ENCODE assay signal across 16 mouse cellular contexts in genomic region chr2:77972541-77972940, GRCm38 (mm10).
A peak's percentile ranks its signal among the peaks of the same experiment; 100 is the strongest.
DNase-seq lines count a peak whose midpoint lies in the region.
"Had no signal": no experiment of that assay in that cellular context is flagged by ENCODE, and none has a peak within 500 bp of the region (broad histone marks: within the 10 kb centered on the region; RNA-seq: fewer than 3 reads in every experiment).

No protein-coding gene starts in this region.

- DNase-seq in 3T3-L1 (ENCODE audit: low read depth, low spot score) = peak; percentile 71
- peak; percentile 74 for DNase-seq in adipocyte (ENCODE audit: low spot score)
- no peak for DNase-seq in testis, postnatal 10 days (ENCODE audit: low spot score)
- DNase-seq in lung, postnatal 10 days = no peak
- DNase-seq: adrenal gland, adult 2 months; adrenal gland, adult 8-10 months; adrenal gland, postnatal 10 days; adrenal gland, postnatal 14 days; adrenal gland, postnatal 25 days; adrenal gland, postnatal 36 days; B cell, adult 2 months; cerebellum, adult 11 months; cerebellum, adult 11-12 months; cerebellum, adult 18-20 months; cerebellum, adult 2 months; cerebellum, adult 8-10 months had no signal

Comparison
In these comparisons a context has a peak if more than half of its experiments do, and no peak if none do; other contexts are left out.
1. DNase-seq: peak in 3T3-L1 (single experiment) and adipocyte (single experiment); none in testis, postnatal 10 days (single experiment) and lung, postnatal 10 days (single experiment).